17 mouse cellular contexts compared by ENCODE assay signal in genomic region chr4:139319740-139320139, GRCm38 (mm10).
"Had no signal": no experiment of that assay in that cellular context is flagged by ENCODE, and none has a peak within 500 bp of the region (broad histone marks: within the 10 kb centered on the region; RNA-seq: fewer than 3 reads in every experiment).

No protein-coding gene starts in this region.

- DNase-seq: kidney, adult 11 months; kidney, adult 9 months; kidney, postnatal 36 days; layer of hippocampus, adult 9-11 months; layer of hippocampus, postnatal 36 days; liver, embryonic 13.5 days; lung, embryonic 14.5 days; lung, postnatal 10 days; retina, postnatal 1 day; thymus, postnatal 25 days had no signal

- H3K9me3 ChIP-seq: limb, embryonic 15.5 days; liver, embryonic 13.5 days; midbrain, embryonic 12.5 days; neural tube, embryonic 12.5 days; stomach, embryonic 15.5 days had no signal

- H3K4me2 ChIP-seq: limb, embryonic 15.5 days; liver, embryonic 13.5 days; lung, embryonic 14.5 days; midbrain, embryonic 12.5 days; neural tube, embryonic 12.5 days; stomach, embryonic 15.5 days had no signal

- H3K4me3 ChIP-seq: limb, embryonic 15.5 days; liver, embryonic 13.5 days; midbrain, embryonic 12.5 days; neural tube, embryonic 12.5 days; stomach, embryonic 15.5 days had no signal

- H3K9ac ChIP-seq: limb, embryonic 15.5 days; liver, embryonic 13.5 days; lung, embryonic 14.5 days; midbrain, embryonic 12.5 days; neural tube, embryonic 12.5 days; stomach, embryonic 15.5 days had no signal

- H3K27me3 ChIP-seq: limb, embryonic 15.5 days; liver, embryonic 13.5 days; midbrain, embryonic 12.5 days; neural tube, embryonic 12.5 days; stomach, embryonic 15.5 days had no signal

- ATAC-seq: midbrain, embryonic 16.5 days had no signal

- H3K27ac ChIP-seq: kidney, postnatal 0 days; limb, embryonic 15.5 days; liver, embryonic 13.5 days; macrophage; midbrain, embryonic 12.5 days; neural tube, embryonic 12.5 days; stomach, embryonic 15.5 days had no signal

- H3K4me1 ChIP-seq: limb, embryonic 15.5 days; liver, embryonic 13.5 days; midbrain, embryonic 12.5 days; neural tube, embryonic 12.5 days; stomach, embryonic 15.5 days had no signal
